Mouse (Mus musculus): ENCODE results near the gene Nr3c2. TPM values are rescaled to one million over a fixed set of nuclear protein-coding genes. Genes with fewer than 3 reads are reported as not detected.

Gene Nr3c2
- total and polyA plus RNA-seq, 3 experiments, result 0.12 to 0.30 TPM; not detected in 1

DNA sequence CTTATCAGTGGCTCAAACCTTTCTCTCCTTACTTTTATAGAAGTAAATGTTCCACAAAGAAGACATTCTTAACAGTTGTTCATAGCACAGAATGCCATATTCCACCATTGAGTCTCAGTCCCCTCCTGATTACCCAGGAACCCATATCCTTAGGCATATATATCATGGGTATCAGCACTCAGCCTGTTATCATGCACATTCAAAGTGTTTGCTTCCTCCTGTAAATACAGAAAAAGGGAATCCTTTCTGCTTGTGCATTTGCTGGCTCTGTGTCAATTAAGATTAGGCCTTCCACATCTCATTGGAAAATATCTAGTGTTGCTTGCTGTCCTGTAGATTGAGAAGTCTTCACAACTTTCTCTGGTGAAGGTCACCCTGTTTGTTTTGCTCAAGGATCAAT is 12.0 kb downstream of the Nr3c2 start:
- Histone ChIP-seq H3K4me3 (replicated peaks in 1 of 3; ENCODE audit: low read depth in 2 of 3, low read length in 2 of 3, poor library complexity in 1 of 3) (no peak overlapping the region), H3K27me3 (replicated peaks) (no peaks in the 10 kb centered on the region), H3K79me2 (replicated peaks; ENCODE audit: control insufficient read depth, extremely low read depth, insufficient read depth, poor library complexity, severe bottlenecking) (no peaks in the 10 kb centered on the region), H3K4me1 (ENCODE audit: control insufficient read depth in 1 of 2, insufficient read depth in 2 of 2) (no peaks in the 10 kb centered on the region), H3K9me3 (replicated peaks; ENCODE audit: low read length) (no peaks in the 10 kb centered on the region), H3K4me2 (ENCODE audit: insufficient read depth, low read depth, poor library complexity, severe bottlenecking) (no peak overlapping the region), H3K9ac (ENCODE audit: insufficient read depth, low read depth) (no peak overlapping the region), H3K27ac (ENCODE audit: insufficient read depth, low read depth) (no peak overlapping the region), H3K36me3 (replicated peaks in 1 of 2; ENCODE audit: control insufficient read depth in 1 of 2, insufficient read depth in 1 of 2, low read length in 1 of 2) (no peaks in the 10 kb centered on the region)
- TF ChIP-seq JUND (conservative IDR thresholded peaks at IDR 0.05; ENCODE audit: low read depth, low read length) (no peak), ELF1 (IDR thresholded peaks at IDR 0.05; ENCODE audit: low read depth, low read length) (no peak), MAZ (IDR thresholded peaks at IDR 0.05; ENCODE audit: low read depth, low read length) (no peak), POLR2AphosphoS2 (IDR thresholded peaks at IDR 0.05; ENCODE audit: low read depth, low read length) (no peak), E2F4 (IDR thresholded peaks at IDR 0.05; ENCODE audit: insufficient replicate concordance, low read depth, low read length) (no peak), UBTF (IDR thresholded peaks at IDR 0.05; ENCODE audit: low read depth, low read length) (no peak), KAT2A (IDR thresholded peaks at IDR 0.05; ENCODE audit: insufficient replicate concordance, low read length) (no peak), MAX (IDR thresholded peaks at IDR 0.05; ENCODE audit: low read length) (no peak), POLR2A (IDR thresholded peaks at IDR 0.05; ENCODE audit: low read depth, low read length) (no peak), MYC (IDR thresholded peaks at IDR 0.05; ENCODE audit: low read depth, low read length) (no peak), ZC3H11A (IDR thresholded peaks at IDR 0.05; ENCODE audit: low read depth, low read length) (no peak), CHD2 (IDR thresholded peaks at IDR 0.05; ENCODE audit: low read length) (no peak), ZMIZ1 (IDR thresholded peaks at IDR 0.05; ENCODE audit: low read depth, low read length) (no peak), USF2 (conservative IDR thresholded peaks at IDR 0.05; ENCODE audit: low read depth, low read length) (no peak)
- in situ Hi-C loops (cut with MboI; ENCODE audit: low pct_ligation_motif_present, low pct_unique_long_range_greater_than_20kb, low sequenced_read_pairs), result no loop called here
- dilution Hi-C loops (cut with MboI; ENCODE audit: extremely low pct_ligation_motif_present, extremely low pct_unique_long_range_greater_than_20kb, low sequenced_read_pairs), result no loop called here
- DNase-seq (ENCODE audit: extremely low read depth), result no peak

DNA sequence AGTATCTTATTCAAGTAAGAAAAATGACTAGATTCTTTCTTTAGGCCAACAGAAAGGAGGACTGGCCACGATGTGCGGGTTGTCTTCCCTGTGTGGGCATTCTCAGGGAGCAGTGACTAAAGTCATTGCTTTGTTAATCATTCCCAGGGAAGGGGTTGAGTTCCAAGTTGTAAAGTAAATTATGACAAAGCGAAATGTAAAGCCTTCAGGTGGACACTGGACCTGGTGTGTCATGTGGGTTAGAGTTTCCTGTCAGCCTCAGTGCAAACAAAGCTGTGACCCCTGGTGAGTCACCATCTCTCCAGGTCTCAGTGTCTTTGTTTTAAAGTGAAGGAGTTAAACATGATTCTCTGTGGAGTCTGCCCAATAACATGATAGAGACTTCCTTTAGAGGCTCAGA is 13.4 kb downstream of the Nr3c2 start:
- Histone ChIP-seq H3K79me2 (replicated peaks; ENCODE audit: control insufficient read depth, extremely low read depth, insufficient read depth, poor library complexity, severe bottlenecking) (no peaks in the 10 kb centered on the region), H3K4me1 (ENCODE audit: control insufficient read depth in 1 of 2, insufficient read depth in 2 of 2) (no peaks in the 10 kb centered on the region), H3K4me2 (ENCODE audit: insufficient read depth, low read depth, poor library complexity, severe bottlenecking) (no peak overlapping the region), H3K36me3 (replicated peaks in 1 of 2; ENCODE audit: control insufficient read depth in 1 of 2, insufficient read depth in 1 of 2, low read length in 1 of 2) (no peaks in the 10 kb centered on the region), H3K9me3 (replicated peaks; ENCODE audit: low read length) (no peaks in the 10 kb centered on the region), H3K27ac (ENCODE audit: insufficient read depth, low read depth) (no peak overlapping the region), H3K4me3 (replicated peaks in 1 of 3; ENCODE audit: low read depth in 2 of 3, low read length in 2 of 3, poor library complexity in 1 of 3) (no peak overlapping the region), H3K27me3 (replicated peaks) (no peaks in the 10 kb centered on the region), H3K9ac (ENCODE audit: insufficient read depth, low read depth) (no peak overlapping the region)
- in situ Hi-C loops (cut with MboI; ENCODE audit: low pct_ligation_motif_present, low pct_unique_long_range_greater_than_20kb, low sequenced_read_pairs), result no loop called here
- TF ChIP-seq SMC3 (IDR thresholded peaks at IDR 0.05; ENCODE audit: low read depth, low read length) (no peak), NELFE (IDR thresholded peaks at IDR 0.05; ENCODE audit: low read depth, low read length) (no peak), CHD2 (IDR thresholded peaks at IDR 0.05; ENCODE audit: low read length) (no peak), MAZ (IDR thresholded peaks at IDR 0.05; ENCODE audit: low read depth, low read length) (no peak)
- dilution Hi-C loops (cut with MboI; ENCODE audit: extremely low pct_ligation_motif_present, extremely low pct_unique_long_range_greater_than_20kb, low sequenced_read_pairs), result no loop called here
- DNase-seq (ENCODE audit: extremely low read depth), result no peak

All from CH12.LX (cell line).